Mouse (Mus musculus) heart, adult 2 months (tissue): ENCODE data around the gene 1700016D06Rik. TPM values are rescaled to one million over a fixed set of nuclear protein-coding genes. Genes with fewer than 3 reads are reported as not detected.

Source experiments
- DNase-seq, 2 experiments: peaks; one replicate each; pipeline ENCODE4 v3.0.0; 2021
- H3K27ac ChIP-seq: fragments of 200-600 bp; 2 replicates; pipeline ENCODE4 v1.8.1; 2022
- H3K27me3 ChIP-seq: fragments of 200-500 bp; 2 replicates; pipeline ENCODE4 v1.6.1; 2012; ENCODE audit warnings: mild to moderate bottlenecking, low read length, inconsistent platforms, mixed read lengths; ENCODE audit not compliant: control insufficient read depth, insufficient read depth
- H3K36me3 ChIP-seq: fragments of 200-500 bp; 2 replicates; pipeline ENCODE4 v1.6.1; 2012; ENCODE audit warnings: low read length, inconsistent platforms; ENCODE audit not compliant: control insufficient read depth, insufficient read depth
- H3K4me1 ChIP-seq: fragments of 200-500 bp; 2 replicates; pipeline ENCODE4 v1.6.1; 2011; ENCODE audit warnings: low read length; ENCODE audit not compliant: control insufficient read depth, insufficient read depth
- H3K4me3 ChIP-seq: fragments of 200-600 bp; 2 replicates; pipeline ENCODE4 v1.8.1; 2022
- H3K79me2 ChIP-seq: fragments of 200-500 bp; replicated peaks from 2 replicates; pipeline ENCODE4 v1.6.1; 2012; ENCODE audit warnings: mild to moderate bottlenecking, inconsistent platforms, low read length, moderate library complexity, mixed read lengths; ENCODE audit not compliant: control insufficient read depth, insufficient read depth
- H3K9ac ChIP-seq: fragments of 200-500 bp; 2 replicates; pipeline ENCODE4 v1.6.1; 2012; ENCODE audit warnings: low read depth, mild to moderate bottlenecking, control low read depth, inconsistent platforms, low read length, mixed read lengths
- CTCF ChIP-seq: fragments of 200-600 bp; IDR thresholded peaks from 2 replicates; pipeline ENCODE4 v1.8.1; 2022; ENCODE audit warnings: antibody characterized with exemption, mild to moderate bottlenecking, moderate library complexity
- EP300 ChIP-seq: fragments of 200-500 bp; IDR thresholded peaks from 2 replicates; pipeline ENCODE4 v1.6.1; 2011; ENCODE audit warnings: low read depth, low read length, control low read depth; ENCODE audit not compliant: insufficient read depth
- POLR2A ChIP-seq: fragments of 200-500 bp; IDR thresholded peaks from 2 replicates; pipeline ENCODE4 v1.6.1; 2011; ENCODE audit warnings: mild to moderate bottlenecking, low read depth, low read length, control low read depth; ENCODE audit not compliant: insufficient read depth
- WGBS: fragments of 180-500 bp; shearing (Covaris S2); methylation state at CpG from one replicate; pipeline ENCODE4 v1.1.7; 2018; 5-methylcytosine and 5-hydroxymethylcytosine counted together
- intact Hi-C: fragments of 180-260 bp; cut with DNase I; formaldehyde crosslinking; loops from one replicate; pipeline ENCODE4 v1.15.1; 2025
- polyA plus RNA-seq: library from polyadenylated mRNA; depleted of rRNA; stranded (reverse); fragments of >200 nt; gene quantifications from 2 replicates; pipeline ENCODE4 v1.2.3, GENCODE M21; 2012
- total RNA-seq, 2 experiments: library from RNA; stranded (reverse); gene quantifications; 2 replicates each; pipeline ENCODE4 v1.2.3; 2021

Gene 1700016D06Rik
- total and polyA plus RNA-seq, 3 experiments, result not detected

GRCm38 (mm10) chr8:11629206-11629605 lies 71.7 kb downstream of the 1700016D06Rik start:
- H3K4me1 ChIP-seq, result peaks cover 15% of the 10 kb centered on the region
- intact Hi-C loops, result no loop called here
- H3K9ac ChIP-seq, result no peak overlapping the region
- peaks cover 25% of the 10 kb centered on the region for H3K36me3 ChIP-seq
- H3K4me3 ChIP-seq, result no peak overlapping the region
- H3K27ac ChIP-seq, result no peak overlapping the region
- H3K27me3 ChIP-seq, result no peaks in the 10 kb centered on the region
- peaks cover 5% of the 10 kb centered on the region for H3K79me2 ChIP-seq
- 76% methylated on average over 5 of the region's 5 CpGs for WGBS
- DNase-seq, result no peak
- TF ChIP-seq CTCF, result no peak
- TF ChIP-seq EP300, result no peak
- no peak for TF ChIP-seq POLR2A

- TF ChIP-seq EP300 (no peak), POLR2A (no peak), CTCF (no peak)
- Histone ChIP-seq H3K79me2 (peaks cover 5% of the 10 kb centered on the region), H3K27ac (no peak overlapping the region), H3K9ac (no peak overlapping the region), H3K27me3 (no peaks in the 10 kb centered on the region), H3K4me1 (peaks cover 14% of the 10 kb centered on the region), H3K4me3 (no peak overlapping the region), H3K36me3 (peaks cover 25% of the 10 kb centered on the region)
- DNase-seq, result no peak
- WGBS, result 58% methylated on average over 7 of the region's 7 CpGs
- intact Hi-C loops, result no loop called here
Measured at GRCm38 (mm10) chr8:11628506-11629132, 72.2 kb downstream of the 1700016D06Rik start.

GRCm38 (mm10) chr8:11627717-11628116 lies 73.1 kb downstream of the 1700016D06Rik start:
- peaks cover 5% of the 10 kb centered on the region for H3K79me2 ChIP-seq
- DNase-seq, result no peak
- TF ChIP-seq CTCF, result no peak
- no peak for TF ChIP-seq EP300
- no peak for TF ChIP-seq POLR2A
- H3K9ac ChIP-seq, result no peak overlapping the region
- no peaks in the 10 kb centered on the region for H3K27me3 ChIP-seq
- intact Hi-C loops, result no loop called here
- H3K4me3 ChIP-seq, result no peak overlapping the region
- H3K27ac ChIP-seq, result no peak overlapping the region
- peaks cover 10% of the 10 kb centered on the region for H3K4me1 ChIP-seq
- WGBS, result 71% methylated on average over 9 of the region's 9 CpGs
- H3K36me3 ChIP-seq, result peaks cover 24% of the 10 kb centered on the region

GRCm38 (mm10) chr8:11625084-11625483 lies 75.8 kb downstream of the 1700016D06Rik start:
- intact Hi-C loops, result no loop called here
- H3K27ac ChIP-seq, result no peak overlapping the region
- H3K4me3 ChIP-seq, result no peak overlapping the region
- peaks cover 7% of the 10 kb centered on the region for H3K4me1 ChIP-seq
- peaks cover 5% of the 10 kb centered on the region; the same call in 1 of the 2 replicates for H3K79me2 ChIP-seq
- no peak for DNase-seq
- H3K27me3 ChIP-seq, result no peaks in the 10 kb centered on the region
- H3K36me3 ChIP-seq, result peaks cover 26% of the 10 kb centered on the region
- 60% methylated on average over 4 of the region's 4 CpGs for WGBS
- TF ChIP-seq EP300, result no peak
- no peak for TF ChIP-seq CTCF
- no peak for TF ChIP-seq POLR2A
- H3K9ac ChIP-seq, result no peak overlapping the region

GRCm38 (mm10) chr8:11619091-11619490 lies 81.8 kb downstream of the 1700016D06Rik start:
- Histone ChIP-seq H3K4me3 (no peak overlapping the region), H3K27me3 (no peaks in the 10 kb centered on the region), H3K79me2 (0 out of 2 replicates have a peak, but pooled peaks cover 1% of the 10 kb centered on the region), H3K27ac (no peak overlapping the region), H3K9ac (no peak overlapping the region), H3K36me3 (peaks cover 13% of the 10 kb centered on the region), H3K4me1 (no peaks in the 10 kb centered on the region; the same call in 1 of the 2 replicates)
- TF ChIP-seq EP300, result no peak
- no peak for TF ChIP-seq POLR2A
- no peak for TF ChIP-seq CTCF
- whole genome bisulfite sequencing, result 88% methylated on average over 3 of the region's 3 CpGs
- intact Hi-C loops, result loop anchor here (5.0 kb wide), 1 partner anchor 112 kb away; no protein-coding TSS in a partner anchor
- no peak for DNase-seq

GRCm38 (mm10) chr8:11618063-11618462 lies 82.8 kb downstream of the 1700016D06Rik start:
- TF ChIP-seq POLR2A (no peak), CTCF (no peak), EP300 (no peak)
- WGBS, result 82% methylated on average over 2 of the region's 2 CpGs
- intact Hi-C loops, result loop anchor here (5.0 kb wide), 1 partner anchor 111 kb away; no protein-coding TSS in a partner anchor
- Histone ChIP-seq H3K27me3 (no peaks in the 10 kb centered on the region), H3K27ac (no peak overlapping the region), H3K79me2 (0 out of 2 replicates have a peak, but pooled peaks cover 1% of the 10 kb centered on the region), H3K36me3 (peaks cover 13% of the 10 kb centered on the region), H3K4me1 (no peaks in the 10 kb centered on the region; the same call in 1 of the 2 replicates), H3K9ac (no peak overlapping the region), H3K4me3 (no peak overlapping the region)
- no peak for DNase-seq
